Mouse (Mus musculus): ENCODE measurements at regions not wholly inside any gene's neighbourhood (a gene's known extent, or its start where the extent isn't known, plus 50 kb on each side); places are given as distances from the start of the nearest gene placed in this dataset.

DNA sequence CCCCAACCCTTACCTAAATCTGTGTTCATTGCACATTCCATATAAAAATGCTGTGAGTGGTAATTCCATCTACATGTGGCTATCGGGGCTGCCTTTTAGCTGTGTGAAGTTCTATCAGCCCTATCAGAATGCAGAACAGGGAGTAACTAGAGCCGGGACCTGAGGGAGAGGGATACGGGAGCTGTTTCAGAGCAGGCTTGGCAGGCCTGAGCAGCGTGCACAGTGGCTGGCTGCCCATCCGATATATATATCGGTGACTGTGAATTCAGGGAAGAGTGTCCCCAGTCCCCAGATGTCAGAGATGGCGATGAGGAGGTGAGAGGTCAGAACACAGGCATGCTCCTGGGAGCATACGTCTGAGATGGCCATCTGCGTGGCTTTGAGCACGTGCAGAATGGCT lies 79.0 kb downstream of the Arl4c start:
- H3K27me3 ChIP-seq (replicated peaks; ENCODE audit: control insufficient read depth, insufficient read depth, low read length), result no peaks in the 10 kb centered on the region
- no peak overlapping the region for H3K4me2 ChIP-seq (ENCODE audit: low read length)
- no peak overlapping the region for H3K27ac ChIP-seq (ENCODE audit: low read depth)
- no peak for DNase-seq (ENCODE audit: low spot score)
- H3K9me3 ChIP-seq (ENCODE audit: control insufficient read depth, low read length), result no peaks in the 10 kb centered on the region
- no peaks in the 10 kb centered on the region for H3K4me1 ChIP-seq (replicated peaks; ENCODE audit: control insufficient read depth, insufficient read depth, low read length)
- no peak for ATAC-seq (replicated peaks; ENCODE audit: low FRiP score, low TSS enrichment, low read depth)
- no peak overlapping the region for H3K4me3 ChIP-seq (ENCODE audit: low read depth, low read length)
- no peaks in the 10 kb centered on the region for H3K36me3 ChIP-seq (ENCODE audit: control insufficient read depth, insufficient read depth, low read length)
- 65% methylated on average over 10 of the region's 10 CpGs for WGBS
- H3K9ac ChIP-seq (ENCODE audit: low read length), result no peak overlapping the region

DNA sequence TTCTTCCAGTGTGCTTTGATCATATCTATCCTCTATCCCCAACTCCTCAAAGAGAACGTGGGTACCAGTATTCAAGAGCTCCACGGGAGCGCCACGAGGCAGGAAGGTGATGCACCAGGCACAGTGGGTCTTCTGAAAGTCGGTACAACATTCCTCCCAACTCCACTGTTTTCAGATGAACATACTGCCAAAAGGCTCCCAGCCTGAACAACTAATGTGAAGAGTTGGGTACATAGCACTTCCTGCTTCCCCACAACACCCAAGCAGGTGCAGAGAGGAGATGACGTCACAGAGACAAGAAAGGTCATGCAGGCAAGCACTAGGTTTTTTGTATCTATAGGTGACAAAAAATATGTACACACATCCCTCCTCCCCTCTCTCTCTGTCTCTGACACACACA lies 79.7 kb downstream of the Arl4c start:
- Histone ChIP-seq H3K9me3 (ENCODE audit: control insufficient read depth, low read length) (no peaks in the 10 kb centered on the region), H3K4me2 (ENCODE audit: low read length) (no peak overlapping the region), H3K4me3 (ENCODE audit: low read depth, low read length) (no peak overlapping the region), H3K4me1 (replicated peaks; ENCODE audit: control insufficient read depth, insufficient read depth, low read length) (no peaks in the 10 kb centered on the region), H3K27ac (ENCODE audit: low read depth) (no peak overlapping the region), H3K36me3 (ENCODE audit: control insufficient read depth, insufficient read depth, low read length) (no peaks in the 10 kb centered on the region), H3K27me3 (replicated peaks; ENCODE audit: control insufficient read depth, insufficient read depth, low read length) (no peaks in the 10 kb centered on the region), H3K9ac (ENCODE audit: low read length) (no peak overlapping the region)
- DNase-seq (ENCODE audit: low spot score) (no peak), ATAC-seq (replicated peaks; ENCODE audit: low FRiP score, low TSS enrichment, low read depth) (no peak)
- 89% methylated on average over 6 of the region's 6 CpGs for WGBS

DNA sequence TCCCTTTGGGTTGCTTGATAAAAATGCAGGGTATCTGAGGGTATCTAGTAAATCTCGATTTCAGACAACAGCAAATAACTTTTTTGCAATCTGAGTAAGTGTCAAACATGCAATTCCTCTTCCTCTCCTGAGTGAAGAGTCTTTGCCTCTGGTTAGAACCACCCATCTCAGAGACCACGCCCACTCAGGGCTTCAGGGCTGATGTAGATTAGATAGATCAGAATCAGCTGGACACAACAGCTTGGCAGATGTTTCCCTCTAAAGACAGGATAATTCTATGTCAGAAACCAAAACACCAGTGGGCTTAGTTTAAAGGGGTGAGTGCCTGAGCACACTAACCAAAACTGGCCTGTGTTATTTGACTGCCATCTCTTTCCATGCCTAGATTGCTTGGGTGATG lies 80.8 kb downstream of the Arl4c start:
- H3K9ac ChIP-seq (ENCODE audit: low read length), result no peak overlapping the region
- no peak overlapping the region for H3K4me2 ChIP-seq (ENCODE audit: low read length)
- H3K36me3 ChIP-seq (ENCODE audit: control insufficient read depth, insufficient read depth, low read length), result no peaks in the 10 kb centered on the region
- H3K27me3 ChIP-seq (replicated peaks; ENCODE audit: control insufficient read depth, insufficient read depth, low read length), result no peaks in the 10 kb centered on the region
- no peaks in the 10 kb centered on the region for H3K4me1 ChIP-seq (replicated peaks; ENCODE audit: control insufficient read depth, insufficient read depth, low read length)
- no peak for DNase-seq (ENCODE audit: low spot score)
- H3K27ac ChIP-seq (ENCODE audit: low read depth), result no peak overlapping the region
- WGBS, result 70% methylated on average over 2 of the region's 2 CpGs
- no peaks in the 10 kb centered on the region for H3K9me3 ChIP-seq (ENCODE audit: control insufficient read depth, low read length)
- no peak overlapping the region for H3K4me3 ChIP-seq (ENCODE audit: low read depth, low read length)
- no peak for ATAC-seq (replicated peaks; ENCODE audit: low FRiP score, low TSS enrichment, low read depth)

DNA sequence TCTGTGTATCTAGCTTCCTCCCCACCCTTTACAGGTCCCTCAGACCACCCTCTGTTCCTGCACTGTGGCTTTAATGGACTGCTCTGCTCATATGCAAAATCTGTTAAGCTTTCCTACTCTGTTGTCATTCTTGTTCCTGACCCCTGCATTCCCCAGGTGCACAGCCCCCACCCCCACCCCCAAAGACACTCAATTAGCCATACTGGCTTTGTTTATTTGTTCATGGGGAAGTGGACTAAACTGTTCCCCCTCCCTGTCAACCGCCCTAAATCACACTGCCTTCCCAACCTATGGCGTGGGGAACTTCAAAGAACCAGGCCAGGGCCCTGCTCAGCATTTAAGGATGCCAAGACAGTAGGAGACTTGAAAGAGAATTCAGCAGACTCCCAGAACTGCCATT lies 89.0 kb downstream of the Arl4c start:
- H3K36me3 ChIP-seq (ENCODE audit: control insufficient read depth, insufficient read depth, low read length), result no peaks in the 10 kb centered on the region
- 42% methylated on average over 2 of the region's 2 CpGs for WGBS
- H3K9me3 ChIP-seq (ENCODE audit: control insufficient read depth, low read length), result no peaks in the 10 kb centered on the region
- H3K4me2 ChIP-seq (ENCODE audit: low read length), result no peak overlapping the region
- no peak overlapping the region for H3K27ac ChIP-seq (ENCODE audit: low read depth)
- H3K4me3 ChIP-seq (ENCODE audit: low read depth, low read length), result no peak overlapping the region
- ATAC-seq (replicated peaks; ENCODE audit: low FRiP score, low TSS enrichment, low read depth) (no peak), DNase-seq (ENCODE audit: low spot score) (no peak)
- H3K4me1 ChIP-seq (replicated peaks; ENCODE audit: control insufficient read depth, insufficient read depth, low read length), result peaks cover 7% of the 10 kb centered on the region
- H3K9ac ChIP-seq (ENCODE audit: low read length), result no peak overlapping the region
- H3K27me3 ChIP-seq (replicated peaks; ENCODE audit: control insufficient read depth, insufficient read depth, low read length), result no peaks in the 10 kb centered on the region

DNA sequence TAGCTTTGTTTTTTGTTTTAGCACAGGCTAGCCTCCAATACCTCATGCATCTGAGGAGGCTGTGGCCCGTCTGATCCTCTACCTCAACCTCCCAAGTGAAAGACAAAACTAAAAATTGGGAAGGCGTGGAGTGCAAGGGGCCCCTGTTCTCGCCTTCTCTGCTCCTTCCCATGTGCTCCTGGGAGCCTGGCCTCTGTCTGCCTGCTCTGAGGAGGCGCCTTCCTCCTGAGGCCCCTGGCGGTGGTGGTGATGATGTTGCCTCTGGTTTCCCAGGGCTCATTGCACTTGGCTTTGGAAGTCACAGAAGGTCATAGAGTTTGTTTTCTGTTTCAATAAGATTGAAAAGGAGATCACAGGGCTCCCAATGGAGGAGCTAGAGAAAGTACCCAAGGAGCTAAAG lies 90.8 kb downstream of the Arl4c start:
- H3K4me1 ChIP-seq (replicated peaks; ENCODE audit: control insufficient read depth, insufficient read depth, low read length), result peaks cover 7% of the 10 kb centered on the region
- H3K27ac ChIP-seq (ENCODE audit: low read depth), result no peak overlapping the region
- H3K9ac ChIP-seq (ENCODE audit: low read length), result no peak overlapping the region
- no peak for ATAC-seq (replicated peaks; ENCODE audit: low FRiP score, low TSS enrichment, low read depth)
- DNase-seq (ENCODE audit: low spot score), result no peak
- WGBS, result 85% methylated on average over 5 of the region's 5 CpGs
- H3K36me3 ChIP-seq (ENCODE audit: control insufficient read depth, insufficient read depth, low read length), result no peaks in the 10 kb centered on the region
- H3K9me3 ChIP-seq (ENCODE audit: control insufficient read depth, low read length), result no peaks in the 10 kb centered on the region
- no peak overlapping the region for H3K4me2 ChIP-seq (ENCODE audit: low read length)
- no peaks in the 10 kb centered on the region for H3K27me3 ChIP-seq (replicated peaks; ENCODE audit: control insufficient read depth, insufficient read depth, low read length)
- H3K4me3 ChIP-seq (ENCODE audit: low read depth, low read length), result no peak overlapping the region

DNA sequence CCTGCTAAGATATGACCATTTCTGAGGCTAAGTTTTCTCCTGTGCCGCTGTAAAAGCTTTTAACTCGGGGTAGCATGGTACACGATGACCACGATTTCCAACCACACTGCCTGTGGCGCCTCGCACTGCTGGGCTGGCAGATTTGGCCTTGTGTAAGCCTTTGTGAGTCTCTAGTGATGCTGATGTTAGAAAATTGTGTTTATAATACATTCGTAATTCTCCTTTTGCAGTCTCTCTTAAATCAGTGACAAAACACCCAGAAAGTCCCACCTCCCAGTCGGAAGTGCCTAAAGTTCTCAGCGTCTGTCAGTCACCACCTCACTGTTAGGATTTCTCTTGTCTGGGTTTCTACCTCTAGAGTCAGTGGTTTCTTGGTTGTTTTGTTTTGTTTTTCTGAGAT lies 91.2 kb downstream of the Arl4c start:
- 90% methylated on average over 9 of the region's 9 CpGs for WGBS
- Histone ChIP-seq H3K9me3 (ENCODE audit: control insufficient read depth, low read length) (no peaks in the 10 kb centered on the region), H3K36me3 (ENCODE audit: control insufficient read depth, insufficient read depth, low read length) (no peaks in the 10 kb centered on the region), H3K27ac (ENCODE audit: low read depth) (no peak overlapping the region), H3K9ac (ENCODE audit: low read length) (no peak overlapping the region), H3K4me2 (ENCODE audit: low read length) (no peak overlapping the region), H3K27me3 (replicated peaks; ENCODE audit: control insufficient read depth, insufficient read depth, low read length) (no peaks in the 10 kb centered on the region), H3K4me3 (ENCODE audit: low read depth, low read length) (no peak overlapping the region), H3K4me1 (replicated peaks; ENCODE audit: control insufficient read depth, insufficient read depth, low read length) (peaks cover 7% of the 10 kb centered on the region)
- DNase-seq (ENCODE audit: low spot score), result no peak
- no peak for ATAC-seq (replicated peaks; ENCODE audit: low FRiP score, low TSS enrichment, low read depth)

DNA sequence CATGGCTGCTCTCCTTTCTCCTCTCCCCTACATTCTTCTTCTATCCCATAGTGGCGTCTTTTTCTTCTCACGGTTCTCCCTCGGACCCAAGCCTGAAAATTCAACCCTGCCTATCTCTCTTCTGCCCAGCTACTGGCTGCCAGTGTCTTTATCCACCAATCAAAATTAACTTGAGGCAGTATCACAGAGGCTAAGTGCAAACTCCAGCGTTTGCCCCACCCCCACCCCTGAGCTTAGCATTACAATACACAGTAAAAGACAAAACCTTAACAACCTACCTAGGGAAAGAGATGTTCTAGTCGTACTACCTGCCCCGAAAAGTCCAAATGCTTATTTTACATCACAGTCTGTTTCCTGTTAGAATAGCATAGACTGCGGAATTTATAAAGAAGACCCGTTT lies 93.2 kb downstream of the Arl4c start:
- no peak for DNase-seq (ENCODE audit: low spot score)
- no peak overlapping the region for H3K4me2 ChIP-seq (ENCODE audit: low read length)
- H3K36me3 ChIP-seq (ENCODE audit: control insufficient read depth, insufficient read depth, low read length), result no peaks in the 10 kb centered on the region
- no peak for ATAC-seq (replicated peaks; ENCODE audit: low FRiP score, low TSS enrichment, low read depth)
- H3K27me3 ChIP-seq (replicated peaks; ENCODE audit: control insufficient read depth, insufficient read depth, low read length), result no peaks in the 10 kb centered on the region
- WGBS, result 44% methylated on average over 8 of the region's 8 CpGs
- H3K9me3 ChIP-seq (ENCODE audit: control insufficient read depth, low read length), result no peaks in the 10 kb centered on the region
- H3K4me3 ChIP-seq (ENCODE audit: low read depth, low read length), result no peak overlapping the region
- H3K27ac ChIP-seq (ENCODE audit: low read depth), result no peak overlapping the region
- no peak overlapping the region for H3K9ac ChIP-seq (ENCODE audit: low read length)
- H3K4me1 ChIP-seq (replicated peaks; ENCODE audit: control insufficient read depth, insufficient read depth, low read length), result peaks cover 7% of the 10 kb centered on the region

DNA sequence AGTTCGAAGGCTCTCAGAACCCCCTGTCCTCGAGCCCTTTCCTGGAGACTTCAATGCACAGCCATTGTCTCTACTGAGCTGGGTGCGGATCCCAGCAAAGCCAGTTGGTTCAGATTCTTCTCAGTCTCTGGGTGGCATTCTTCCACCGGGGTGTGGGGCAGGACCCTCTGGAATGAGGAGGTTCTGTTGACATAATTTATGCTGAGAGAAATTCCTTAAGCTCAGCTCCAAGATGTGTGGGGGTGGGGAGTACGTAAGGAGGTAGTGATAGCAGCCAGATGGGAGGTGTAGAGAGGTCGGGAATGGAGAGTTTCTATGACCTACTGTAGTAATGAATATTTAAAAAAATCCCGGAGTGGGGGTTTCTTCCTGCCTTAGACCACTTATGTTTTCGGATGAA lies 93.8 kb downstream of the Arl4c start:
- Histone ChIP-seq H3K9ac (ENCODE audit: low read length) (no peak overlapping the region), H3K4me3 (ENCODE audit: low read depth, low read length) (no peak overlapping the region), H3K4me2 (ENCODE audit: low read length) (no peak overlapping the region), H3K36me3 (ENCODE audit: control insufficient read depth, insufficient read depth, low read length) (no peaks in the 10 kb centered on the region), H3K27me3 (replicated peaks; ENCODE audit: control insufficient read depth, insufficient read depth, low read length) (no peaks in the 10 kb centered on the region), H3K27ac (ENCODE audit: low read depth) (no peak overlapping the region), H3K4me1 (replicated peaks; ENCODE audit: control insufficient read depth, insufficient read depth, low read length) (peaks cover 3% of the 10 kb centered on the region), H3K9me3 (ENCODE audit: control insufficient read depth, low read length) (no peaks in the 10 kb centered on the region)
- WGBS, result 34% methylated on average over 8 of the region's 8 CpGs
- ATAC-seq (replicated peaks; ENCODE audit: low FRiP score, low TSS enrichment, low read depth) (no peak), DNase-seq (ENCODE audit: low spot score) (no peak)

DNA sequence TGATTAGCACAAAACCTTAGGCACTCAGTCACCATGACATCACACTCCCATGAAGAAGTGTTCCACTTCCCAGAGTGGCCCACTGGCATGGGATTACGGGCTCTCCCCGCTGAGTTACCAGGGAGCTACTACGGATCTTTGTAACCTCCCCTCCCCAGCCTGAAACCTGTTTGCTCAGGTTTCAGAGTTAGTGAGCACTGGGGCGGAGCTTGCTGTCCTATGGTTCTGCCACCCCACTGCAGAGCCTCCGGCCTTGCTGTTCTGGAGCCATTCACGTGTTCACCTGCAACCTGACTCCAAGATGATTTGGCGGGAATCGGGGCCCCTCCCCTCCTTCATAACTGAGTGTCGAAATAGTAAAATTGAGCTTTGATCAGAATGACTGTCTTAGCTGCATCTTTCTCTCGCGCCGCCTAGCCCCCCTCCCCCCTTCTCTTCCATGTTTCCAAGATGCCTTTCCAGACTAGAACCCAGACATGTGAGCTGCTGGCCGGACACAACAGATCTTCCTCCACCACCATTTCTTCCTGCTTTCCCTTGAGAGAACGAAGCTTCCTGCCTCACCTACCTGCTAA lies 95.8 kb upstream of the Glrp1 start:
- Histone ChIP-seq H3K36me3 (ENCODE audit: control insufficient read depth, insufficient read depth, low read length) (no peaks in the 10 kb centered on the region), H3K27ac (ENCODE audit: low read depth) (no peak overlapping the region), H3K9ac (ENCODE audit: low read length) (no peak overlapping the region), H3K9me3 (ENCODE audit: control insufficient read depth, low read length) (no peaks in the 10 kb centered on the region), H3K27me3 (replicated peaks; ENCODE audit: control insufficient read depth, insufficient read depth, low read length) (no peaks in the 10 kb centered on the region), H3K4me2 (ENCODE audit: low read length) (no peak overlapping the region), H3K4me3 (ENCODE audit: low read depth, low read length) (no peak overlapping the region), H3K4me1 (replicated peaks; ENCODE audit: control insufficient read depth, insufficient read depth, low read length) (no peaks in the 10 kb centered on the region)
- WGBS, result 37% methylated on average over 14 of the region's 14 CpGs
- ATAC-seq (replicated peaks; ENCODE audit: low FRiP score, low TSS enrichment, low read depth) (peak; percentile 62; the same call in 1 of the 2 replicates), DNase-seq (ENCODE audit: low spot score) (no peak)
